Mouse (Mus musculus) cerebellum, postnatal 36 days (tissue): ENCODE results near the gene Sgcb.
A peak's percentile ranks its signal among the peaks of the same experiment; 100 is the strongest.

Source experiments
- DNase-seq, 2 experiments: peaks; one replicate each; pipeline ENCODE4 v3.0.0; 2021 to 2022; ENCODE audit warnings: mixed read lengths in 2 of 2

Sgcb gene

GRCm38 (mm10) chr5:73647261-73647900 is at the start of gene Sgcb:
Gene Sgcb (minus strand): TSS chr5:73647790.
- peak; percentile 83 to 87 for DNase-seq

- no peak for DNase-seq
Measured at GRCm38 (mm10) chr5:73694254-73695015, 46.8 kb upstream of the Sgcb start.

- DNase-seq, result no peak
Measured at GRCm38 (mm10) chr5:73693778-73694177, 46.2 kb upstream of the Sgcb start.

- no peak for DNase-seq
Measured at GRCm38 (mm10) chr5:73691723-73692520, 44.3 kb upstream of the Sgcb start.

GRCm38 (mm10) chr5:73690146-73690545 is 42.6 kb upstream of the Sgcb start:
- DNase-seq, result no peak

- no peak for DNase-seq
Measured at GRCm38 (mm10) chr5:73688576-73688975, 41.0 kb upstream of the Sgcb start.

GRCm38 (mm10) chr5:73686149-73686548 is 38.6 kb upstream of the Sgcb start:
- DNase-seq, result no peak

GRCm38 (mm10) chr5:73683706-73684409 is 36.3 kb upstream of the Sgcb start:
- peak in 1 of 2 experiments; percentile 5 for DNase-seq

GRCm38 (mm10) chr5:73683221-73683620 is 35.6 kb upstream of the Sgcb start:
- DNase-seq, result no peak

- no peak for DNase-seq
Measured at GRCm38 (mm10) chr5:73676626-73677025, 29.0 kb upstream of the Sgcb start.

GRCm38 (mm10) chr5:73675604-73676003 is 28.0 kb upstream of the Sgcb start:
- DNase-seq, result no peak

- no peak for DNase-seq
Measured at GRCm38 (mm10) chr5:73669386-73669785, 21.8 kb upstream of the Sgcb start.

GRCm38 (mm10) chr5:73667877-73668276 is 20.3 kb upstream of the Sgcb start:
- DNase-seq, result no peak

GRCm38 (mm10) chr5:73666695-73667094 is 19.1 kb upstream of the Sgcb start:
- DNase-seq, result no peak

- no peak for DNase-seq
Measured at GRCm38 (mm10) chr5:73651855-73652201, 4.2 kb upstream of the Sgcb start.

- DNase-seq, result peak in 1 of 2 experiments; percentile 22
Measured at GRCm38 (mm10) chr5:73651061-73651854, 3.7 kb upstream of the Sgcb start, which contains the start of gene Spata18. Gene Spata18 (plus strand): TSS chr5:73651379.

GRCm38 (mm10) chr5:73650365-73650964 is 2.9 kb upstream of the Sgcb start:
- peak in 1 of 2 experiments; percentile 20 for DNase-seq

GRCm38 (mm10) chr5:73642091-73642490 is 5.5 kb downstream of the Sgcb start:
- DNase-seq, result peak in 1 of 2 experiments; percentile 19

- DNase-seq, result no peak
Measured at GRCm38 (mm10) chr5:73641058-73641457, 6.5 kb downstream of the Sgcb start.

- no peak for DNase-seq
Measured at GRCm38 (mm10) chr5:73637337-73638107, 10.1 kb downstream of the Sgcb start.

GRCm38 (mm10) chr5:73633141-73633540 is 14.4 kb downstream of the Sgcb start:
- DNase-seq, result peak; percentile 72 to 77
